Mouse (Mus musculus) urinary bladder, adult 18-20 months (tissue): ENCODE results near the gene Cdh26.

Source experiments
- DNase-seq, 2 experiments: peaks; one replicate each; pipeline ENCODE4 v3.0.0; 2022; ENCODE audit warnings: low spot score in 2 of 2, mixed read lengths in 2 of 2

The Cdh26 gene

DNA sequence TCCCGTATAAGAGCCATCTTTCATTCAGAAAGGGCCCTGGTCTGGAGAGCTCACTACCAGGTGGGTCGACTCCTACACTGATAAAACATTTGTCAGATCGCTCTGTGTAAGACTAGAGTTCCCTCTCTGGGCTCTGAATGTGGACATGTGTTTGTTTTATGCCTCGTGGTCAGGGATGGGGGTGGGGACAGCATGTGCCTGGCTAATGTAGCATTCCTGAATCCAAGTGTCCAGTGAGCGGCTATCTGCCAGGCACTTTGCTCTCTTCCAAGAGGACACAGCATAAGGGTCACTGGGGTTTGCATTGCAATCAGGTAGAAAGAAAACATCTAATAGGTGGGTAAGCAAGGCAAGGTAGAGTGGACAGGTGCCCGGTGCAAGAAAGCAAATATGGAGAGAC is 77.9 kb downstream of the Cdh26 start:
- DNase-seq, result no peak

DNA sequence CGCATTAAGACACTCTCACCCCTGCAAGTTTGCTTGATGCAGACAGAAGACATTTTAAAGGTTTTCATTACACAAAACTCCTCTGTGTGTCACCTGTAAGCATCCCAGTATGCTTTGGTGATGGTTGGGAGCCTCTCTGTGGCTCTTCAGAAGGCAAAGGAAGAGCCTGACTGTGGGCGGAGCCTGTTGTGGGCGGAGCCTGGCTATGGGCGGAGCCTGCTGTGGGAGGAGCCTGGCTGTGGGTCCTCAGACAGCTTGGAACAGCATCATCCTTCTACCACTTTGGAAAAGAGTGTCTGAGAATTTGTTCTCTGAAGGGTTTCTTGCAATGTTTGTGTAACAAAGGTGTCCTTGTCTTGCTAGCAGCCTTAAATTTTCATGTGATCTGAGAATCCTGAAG is 82.7 kb downstream of the Cdh26 start:
- DNase-seq, result no peak

DNA sequence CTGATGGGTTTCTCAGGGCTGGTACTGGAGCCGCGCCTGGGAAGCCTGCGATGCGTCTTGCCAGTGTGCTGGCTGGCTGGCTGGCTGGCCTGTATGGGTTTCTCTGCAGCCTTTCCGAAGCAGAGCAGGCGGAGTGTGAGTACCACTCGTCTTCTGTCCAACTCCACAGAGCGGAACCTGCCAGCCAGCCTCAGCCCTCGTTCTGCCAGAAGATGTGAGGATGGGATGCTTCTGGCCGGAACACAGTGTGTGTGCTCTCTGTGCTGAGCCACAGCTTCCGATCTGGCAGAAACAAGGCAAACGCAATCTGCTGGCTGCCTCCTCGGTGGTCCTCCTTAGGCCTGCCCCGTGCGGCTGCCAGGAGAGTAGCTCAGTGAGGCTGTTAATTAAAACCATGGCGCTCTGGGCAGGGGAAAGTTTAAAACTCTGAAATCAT is 83.3 kb downstream of the Cdh26 start:
- no peak for DNase-seq

DNA sequence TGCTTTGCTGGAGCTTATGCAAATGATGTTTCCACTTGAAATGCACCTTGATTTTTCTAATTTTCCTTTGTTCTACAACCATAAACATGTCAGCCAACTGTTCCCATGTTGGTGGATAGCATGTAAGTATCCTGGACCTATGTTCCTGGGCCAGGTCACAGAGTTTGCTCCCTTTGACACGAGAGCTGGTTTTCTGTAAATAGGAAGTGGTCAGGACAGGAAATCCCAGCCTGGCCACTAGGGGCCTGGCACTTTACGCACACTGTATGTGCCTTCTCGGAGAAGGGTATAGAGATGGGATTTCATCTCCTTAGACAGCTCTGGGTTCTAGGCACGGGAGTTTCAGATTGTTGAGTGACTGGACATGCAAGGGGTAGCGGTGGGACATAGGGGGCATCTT is 86.1 kb downstream of the Cdh26 start:
- no peak for DNase-seq

DNA sequence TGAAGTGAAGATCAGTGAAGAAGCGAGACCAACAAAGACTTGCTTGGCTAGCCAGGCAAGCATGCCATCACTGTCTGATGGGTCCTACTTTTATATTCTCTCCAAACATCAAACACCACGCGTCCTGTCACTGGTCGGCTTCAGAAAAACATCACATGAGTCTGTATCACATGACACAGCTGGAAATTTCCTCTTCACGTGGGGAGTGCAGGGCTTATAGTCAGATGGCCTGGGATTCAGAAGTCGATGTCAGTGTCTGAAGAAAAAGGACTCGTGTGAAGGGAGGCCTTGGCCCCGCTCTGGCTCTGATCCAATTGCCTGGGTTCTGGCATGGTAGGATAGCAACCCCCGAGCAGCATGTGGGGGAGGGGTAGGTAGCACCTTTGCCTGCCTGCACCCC is 86.6 kb downstream of the Cdh26 start:
- DNase-seq, result no peak

DNA sequence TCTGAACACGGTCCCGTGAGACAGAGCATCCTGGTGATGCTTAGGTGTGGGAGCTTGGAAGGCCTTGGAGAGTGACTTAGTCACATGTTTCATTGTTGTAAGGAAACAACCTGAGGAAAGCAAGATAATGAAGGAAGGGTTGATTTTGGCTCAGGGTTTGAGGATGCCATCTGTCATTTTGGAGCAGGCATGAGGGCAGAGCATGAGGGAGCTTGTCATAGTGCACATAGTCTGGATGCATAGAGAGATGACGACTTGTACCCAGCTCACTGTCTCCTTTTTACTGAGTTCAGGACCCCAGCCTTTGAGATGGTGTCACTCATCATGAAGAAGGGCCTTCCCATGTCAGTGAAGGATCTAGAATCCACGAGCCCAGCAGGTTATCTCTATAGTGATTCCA is 89.0 kb downstream of the Cdh26 start:
- no peak for DNase-seq

DNA sequence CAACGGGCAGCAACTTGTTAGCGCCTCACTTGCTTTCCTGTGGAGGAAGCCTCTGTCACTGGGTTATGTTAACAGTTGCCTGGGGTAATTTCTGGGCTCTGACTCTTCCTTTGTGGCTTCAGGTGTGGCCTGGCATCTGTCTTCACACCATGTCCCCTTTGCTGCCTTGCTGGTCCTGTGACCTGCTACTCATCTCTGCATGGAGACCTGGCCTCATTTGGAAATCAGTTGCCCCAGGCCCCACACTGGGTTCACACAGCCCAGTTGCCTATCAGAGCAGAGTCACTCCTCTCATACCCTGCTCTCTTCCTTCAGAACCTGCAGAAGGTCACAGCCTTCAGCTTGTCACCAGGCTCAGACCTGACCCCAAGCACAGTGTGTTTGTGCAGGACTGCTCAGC is 89.9 kb downstream of the Cdh26 start:
- no peak for DNase-seq

DNA sequence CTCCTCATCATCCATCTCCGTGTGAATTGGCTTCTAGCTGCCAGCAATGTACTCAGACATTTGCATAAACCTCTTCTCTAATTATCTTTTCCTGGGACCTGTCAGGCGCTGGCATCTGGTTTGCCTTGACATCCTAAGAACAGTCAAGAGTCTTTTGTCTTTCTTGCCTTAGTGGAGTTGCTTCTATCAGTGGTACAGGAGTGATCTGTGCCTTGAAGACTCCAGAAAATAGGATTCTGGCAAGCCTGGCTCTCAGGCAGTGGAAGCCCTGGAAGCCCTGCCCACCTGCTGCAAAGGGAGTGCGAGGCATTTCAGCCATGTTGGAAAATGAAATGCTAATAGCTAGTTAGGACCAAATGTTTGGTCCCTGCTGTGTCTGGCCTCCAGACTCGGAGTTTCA is 92.0 kb downstream of the Cdh26 start:
- DNase-seq, result no peak

DNA sequence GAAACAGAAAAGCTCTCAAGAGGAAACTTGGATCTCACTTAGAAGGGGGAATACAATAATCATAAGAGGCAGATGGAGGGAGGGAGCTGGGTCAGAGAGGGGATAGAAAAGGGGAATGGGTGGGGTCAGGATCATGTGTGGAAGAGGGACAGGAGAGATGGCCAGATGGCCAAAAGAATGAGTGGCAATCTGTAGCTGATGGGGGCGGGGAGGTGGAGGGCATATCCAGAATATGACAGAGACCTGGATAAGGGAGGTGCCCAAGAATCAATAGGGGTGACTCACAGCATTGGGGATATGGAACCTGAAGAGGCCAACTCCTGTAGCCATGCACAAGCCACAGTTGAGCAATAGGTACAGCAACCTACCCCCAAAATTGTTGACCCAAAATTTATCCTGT is 92.5 kb downstream of the Cdh26 start:
- DNase-seq, result no peak

DNA sequence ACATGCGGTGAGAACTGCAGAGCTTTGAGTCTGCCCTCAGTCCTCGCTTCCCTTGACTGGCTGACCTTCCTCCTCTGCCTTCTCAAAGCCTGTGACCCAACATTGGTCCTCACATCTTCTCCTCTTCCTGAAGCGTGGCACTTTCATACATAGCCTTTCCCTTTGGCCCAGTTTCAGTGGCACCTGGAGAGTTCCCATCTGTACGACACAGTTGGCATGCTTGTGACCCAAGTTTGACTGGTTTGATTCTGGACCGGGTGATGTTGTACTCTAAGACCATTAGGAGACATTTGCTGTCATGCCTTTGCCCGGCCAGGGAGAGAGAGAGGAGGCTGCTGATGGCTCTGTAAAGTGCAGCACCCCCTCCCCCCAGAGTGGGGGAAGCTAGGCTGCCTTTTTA is 96.4 kb downstream of the Cdh26 start:
- DNase-seq, result no peak

DNA sequence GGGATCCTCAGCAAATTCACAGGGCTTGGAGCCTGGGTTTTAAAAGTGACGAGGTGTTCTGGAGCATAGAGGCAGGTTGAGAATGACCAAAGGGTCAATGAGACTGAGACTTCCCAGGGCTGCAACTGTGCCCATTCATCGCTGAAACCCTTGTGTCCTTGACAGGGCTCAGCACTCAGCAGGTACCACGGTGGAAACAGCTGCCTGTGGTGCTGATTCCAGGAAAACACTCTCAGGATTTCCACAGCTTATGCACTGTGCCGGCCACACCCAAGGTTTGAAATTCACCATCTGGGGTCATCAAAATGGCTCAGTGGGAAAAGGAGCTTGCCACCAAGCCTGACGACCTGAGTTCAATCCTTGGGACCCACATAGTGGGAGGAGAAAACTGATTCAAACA is 100.9 kb downstream of the Cdh26 start:
- no peak for DNase-seq

DNA sequence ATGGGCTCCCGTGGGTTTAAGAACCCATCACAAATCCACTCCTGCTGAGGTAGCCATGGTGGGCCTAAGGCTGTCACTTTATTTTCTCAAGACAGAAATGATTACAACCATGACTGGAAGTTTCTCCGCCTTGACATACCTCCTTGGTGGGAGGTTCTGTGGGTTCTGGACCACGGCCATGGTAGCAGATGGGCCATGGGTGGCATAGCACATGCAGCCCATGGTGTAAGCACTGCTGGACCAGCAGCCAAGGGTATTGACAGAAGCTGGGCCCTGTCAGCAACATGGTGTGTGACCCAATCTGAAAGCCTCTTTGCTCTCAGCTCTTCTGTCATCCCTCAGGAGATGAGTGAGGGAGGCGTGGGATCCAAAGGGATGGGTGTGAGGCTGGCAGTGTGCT is 106.2 kb downstream of the Cdh26 start:
- DNase-seq, result no peak
